Mouse (Mus musculus) CD4-positive, CD25-positive, alpha-beta regulatory T cell, adult 4 months (primary cell): ENCODE results near the gene Zbtb37. TPM values are rescaled to one million over a fixed set of nuclear protein-coding genes. Genes with fewer than 3 reads are reported as not detected.

ENCODE experiments used
- ATAC-seq: one replicate; pipeline ENCODE4 v1.8.0; 2017
- polyA plus RNA-seq, 2 experiments: library from polyadenylated mRNA; unstranded; fragments of 100-300 nt; shearing (Covaris generic); gene quantifications; one replicate each; pipeline ENCODE4 v1.2.1; 2017

The Zbtb37 gene
- 10 to 100 TPM in 1 of 2 experiments, 1 to 10 TPM in 1; 8.3 to 11.0 TPM for polyA plus RNA-seq

DNA sequence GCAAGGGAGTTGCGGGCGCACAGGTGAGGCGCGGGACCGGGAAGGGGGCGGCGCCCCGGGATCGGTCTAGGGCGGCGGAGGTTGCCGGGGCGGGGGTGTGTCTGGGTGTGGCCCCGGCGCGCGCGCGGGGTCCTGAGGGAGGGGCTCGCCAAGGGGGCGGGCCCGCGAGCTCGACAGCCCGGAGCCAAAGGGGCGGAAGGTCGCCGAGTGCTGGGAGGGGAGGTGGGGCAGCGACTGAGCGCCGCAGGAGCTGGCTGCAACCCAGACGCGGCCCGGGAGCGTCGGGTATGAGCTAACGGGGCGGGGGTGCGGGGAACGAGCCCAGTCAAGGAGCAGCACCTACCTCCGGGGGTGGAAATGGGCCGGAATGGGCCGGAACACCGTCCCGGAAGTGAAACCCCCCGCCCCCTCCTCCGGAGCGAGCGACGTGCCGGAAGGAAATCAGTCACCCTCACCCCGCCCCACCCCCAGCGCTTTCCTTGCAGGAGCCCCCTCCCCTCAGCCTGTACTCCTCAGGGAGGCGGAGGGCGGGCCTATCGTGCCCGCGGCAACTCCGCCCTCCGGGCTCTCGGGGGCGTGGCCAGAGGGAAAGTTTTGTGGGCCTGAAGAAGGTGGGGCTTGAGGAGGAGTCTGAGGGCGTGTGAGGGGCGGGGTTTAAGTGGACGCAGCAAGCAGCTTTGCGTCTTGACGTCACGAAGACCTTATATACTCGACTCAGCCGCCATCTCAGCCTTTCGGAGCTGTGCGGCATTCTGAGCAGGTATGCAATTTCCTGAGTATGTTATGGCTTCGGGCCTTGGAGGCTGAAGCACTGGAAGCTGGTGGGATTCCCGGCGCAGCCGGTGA is at the start of gene Zbtb37:
Gene Zbtb37 (minus strand): TSS at position 415 of the 846 bp plus-strand sequence.
- ATAC-seq = peak; percentile 89

DNA sequence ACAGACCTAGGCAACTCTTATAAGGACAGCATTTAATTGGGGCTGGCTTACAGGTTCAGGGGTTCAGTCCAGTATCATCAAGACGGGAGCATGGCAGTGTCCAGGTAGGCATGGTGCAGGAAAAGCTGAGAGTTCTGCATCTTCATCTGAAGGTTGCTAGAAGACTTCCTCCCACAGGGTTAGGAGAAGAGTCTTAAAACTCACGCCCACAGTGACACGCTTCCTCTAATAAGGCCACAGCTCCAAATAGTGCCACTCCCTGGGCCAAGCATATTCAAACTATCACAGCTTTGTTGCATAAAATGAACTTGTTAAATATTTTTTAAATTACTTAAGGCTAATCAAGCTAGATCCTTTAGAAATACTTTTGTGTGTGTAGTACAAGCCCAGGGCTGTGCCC is 42.6 kb upstream of the Zbtb37 start:
- no peak for ATAC-seq

DNA sequence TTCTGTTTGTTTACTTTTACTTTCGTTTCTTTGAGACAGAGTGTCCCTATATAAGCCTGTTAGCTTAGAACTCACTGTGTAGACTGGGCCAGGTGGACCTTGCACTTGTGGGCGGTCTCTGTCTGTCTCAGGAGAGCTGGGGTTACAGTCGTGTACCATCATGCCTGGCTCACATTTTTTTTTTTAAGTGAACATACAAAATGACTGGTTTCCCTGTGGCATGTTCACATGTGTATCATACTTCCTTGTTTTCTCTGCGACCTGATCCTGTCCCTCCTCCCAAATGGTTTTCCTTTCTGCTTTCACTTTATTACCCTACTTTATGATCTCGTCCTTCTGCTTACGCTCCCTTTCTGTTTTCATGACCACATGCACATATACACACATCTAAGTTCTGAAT is 41.6 kb upstream of the Zbtb37 start:
- peak; percentile 33 for ATAC-seq

DNA sequence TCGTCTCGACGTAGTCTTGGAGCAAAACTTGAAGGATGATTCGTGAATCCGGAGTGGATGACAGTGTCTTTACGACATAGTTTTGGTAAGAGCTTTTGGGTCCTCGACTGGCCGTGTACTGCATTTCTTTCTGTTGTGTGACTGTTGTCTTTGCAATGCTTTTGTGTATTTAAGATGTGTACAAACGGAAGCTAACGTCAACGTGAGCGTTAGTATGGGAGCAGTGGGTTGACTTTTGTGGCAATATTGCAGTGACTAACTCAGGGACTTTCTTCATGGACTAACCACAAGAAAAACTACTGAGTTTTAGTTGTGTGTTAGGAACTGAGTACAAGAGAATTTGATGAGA is 36.6 kb upstream of the Zbtb37 start:
- peak; percentile 24 for ATAC-seq

DNA sequence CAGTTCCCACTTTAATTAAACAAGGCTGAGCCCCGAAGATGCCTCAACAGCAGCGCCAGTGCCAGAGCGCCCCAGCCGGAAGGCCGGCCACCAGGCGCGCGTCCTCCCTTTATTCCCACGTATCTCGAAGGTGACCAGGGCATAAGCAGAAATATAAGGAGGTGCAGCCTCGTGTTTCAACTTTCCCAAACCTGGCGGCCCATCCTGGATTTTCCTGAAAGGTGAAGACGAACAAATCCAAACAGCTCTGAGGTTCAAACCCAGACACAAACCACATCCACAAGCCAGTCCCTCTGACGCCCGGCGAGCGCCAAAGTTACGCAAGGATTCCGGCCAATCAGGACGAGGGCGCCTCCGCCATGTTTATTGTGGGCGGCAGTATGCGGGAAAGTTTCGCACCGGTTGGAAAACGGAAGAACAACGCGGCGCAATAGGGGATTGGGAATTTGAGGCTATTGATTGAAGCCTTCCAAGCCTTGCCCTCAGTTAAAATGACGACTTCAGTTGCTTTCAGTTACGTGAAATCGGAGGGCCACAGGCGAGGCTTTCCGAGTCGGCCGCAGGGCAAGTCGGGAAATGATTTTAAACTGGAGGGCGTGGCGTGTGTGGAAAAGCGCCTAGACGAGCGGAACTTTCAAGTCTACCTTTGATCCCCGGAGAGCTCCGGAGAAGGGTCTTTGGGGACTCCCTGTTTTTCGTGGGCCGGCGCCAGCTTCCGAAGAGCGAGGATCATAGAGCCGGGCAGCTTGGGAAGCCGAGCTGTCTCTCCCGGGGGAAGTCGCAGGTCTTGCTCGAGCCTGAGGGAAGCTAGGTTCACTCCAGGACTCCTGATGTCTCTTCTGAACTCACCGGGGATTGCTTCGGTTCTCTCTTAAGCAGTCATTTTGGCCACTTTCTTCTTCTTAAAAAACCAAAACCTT is 36.0 kb upstream of the Zbtb37 start, which contains the start of the genes Dars2 and Cenpl:
Gene Dars2 (minus strand): TSS at position 307 of the 920 bp plus-strand sequence.
Gene Cenpl (plus strand): TSS at position 362 of the 920 bp plus-strand sequence.
- peak; percentile 87 for ATAC-seq

DNA sequence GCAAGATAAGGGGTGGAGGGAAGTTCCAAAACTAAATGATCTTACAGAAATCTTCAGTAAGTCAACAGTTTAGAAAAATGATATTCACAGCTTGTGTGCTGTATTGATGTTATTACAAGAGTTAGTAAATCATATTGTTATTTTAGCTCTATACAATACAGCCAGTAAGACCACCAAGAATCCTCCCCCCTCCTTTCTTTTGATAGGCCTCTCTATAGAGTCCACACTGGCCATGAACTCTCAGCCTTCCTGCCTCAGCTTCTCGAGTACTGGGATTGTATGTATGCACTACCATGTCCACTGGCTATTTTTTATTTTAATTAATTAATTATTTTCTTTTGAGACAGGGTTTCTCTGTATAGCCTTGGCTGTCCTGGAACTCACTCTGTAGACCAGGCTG is 28.7 kb upstream of the Zbtb37 start:
- ATAC-seq = no peak

DNA sequence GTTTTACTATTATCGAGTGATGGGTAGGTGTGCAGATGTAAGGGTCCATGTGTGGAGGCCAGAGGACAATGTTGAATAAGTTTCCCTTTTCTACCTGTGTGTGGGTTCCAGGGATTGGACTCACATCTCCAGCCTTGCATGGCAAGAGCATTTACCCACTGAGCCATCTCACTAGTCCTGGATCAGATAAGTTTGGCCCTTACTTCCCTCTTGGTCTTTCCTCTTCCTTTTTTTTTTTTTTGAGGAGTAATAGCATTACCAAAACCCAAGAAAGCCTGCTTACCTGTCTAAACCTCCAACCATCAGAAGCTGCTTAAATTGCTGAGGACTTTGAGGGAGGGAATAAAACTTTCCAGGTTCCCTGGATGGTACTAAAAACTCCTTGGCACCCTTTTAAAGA is 22.5 kb upstream of the Zbtb37 start:
- ATAC-seq = no peak

DNA sequence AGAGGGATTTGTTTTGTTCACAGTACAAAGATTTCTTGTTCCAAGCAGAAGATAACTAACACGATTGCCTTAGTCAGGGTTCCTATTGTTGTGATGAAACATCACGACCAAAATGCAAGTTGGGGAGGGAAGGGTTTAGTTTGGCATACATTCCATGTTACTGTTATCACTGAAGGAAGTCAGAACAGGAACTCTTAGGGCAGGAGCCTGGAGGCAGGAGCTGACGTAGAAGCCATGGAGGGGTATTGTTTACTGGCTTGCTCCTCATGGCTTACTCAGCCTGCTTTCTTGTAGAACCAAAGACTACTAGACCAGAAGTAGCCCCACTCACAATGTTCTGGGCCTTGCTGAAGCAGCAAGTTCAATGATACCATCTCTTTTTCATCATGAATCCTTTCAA is 12.3 kb upstream of the Zbtb37 start:
- no peak for ATAC-seq

DNA sequence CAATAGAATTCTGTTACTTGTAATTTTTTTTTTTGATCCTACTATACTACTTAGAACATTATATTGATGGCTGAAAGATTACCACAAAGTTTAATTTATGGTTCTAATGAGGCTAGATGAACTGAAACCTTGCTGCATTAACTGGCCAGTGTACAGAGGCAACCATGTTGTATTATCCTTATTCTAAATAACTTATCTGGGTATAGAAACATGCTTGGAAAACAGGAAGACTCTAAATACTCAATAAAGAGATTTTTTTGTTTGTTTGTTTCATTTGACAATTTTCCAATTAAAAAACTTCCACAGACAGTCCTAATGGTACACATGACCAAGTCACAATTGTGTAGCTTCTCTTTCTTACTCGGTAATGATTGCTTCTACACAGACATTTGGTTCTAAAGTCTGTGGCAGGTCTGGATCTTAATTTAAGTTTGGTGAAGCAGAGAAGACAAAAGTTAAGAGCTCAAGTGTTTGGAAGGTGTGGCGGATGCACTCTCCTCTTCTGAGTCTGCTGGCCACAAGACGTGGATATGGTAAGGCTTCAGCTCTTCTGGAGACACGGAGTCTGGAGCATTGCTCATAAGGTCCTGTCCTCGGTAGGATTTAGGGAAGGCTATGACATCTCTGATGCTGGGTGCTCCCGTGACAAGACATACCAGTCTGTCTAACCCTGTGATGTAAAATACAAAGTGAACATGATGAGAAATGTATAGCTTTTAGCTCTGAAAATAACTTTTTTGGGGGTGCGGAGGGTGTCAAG is 6.8 kb upstream of the Zbtb37 start:
- ATAC-seq = no peak

DNA sequence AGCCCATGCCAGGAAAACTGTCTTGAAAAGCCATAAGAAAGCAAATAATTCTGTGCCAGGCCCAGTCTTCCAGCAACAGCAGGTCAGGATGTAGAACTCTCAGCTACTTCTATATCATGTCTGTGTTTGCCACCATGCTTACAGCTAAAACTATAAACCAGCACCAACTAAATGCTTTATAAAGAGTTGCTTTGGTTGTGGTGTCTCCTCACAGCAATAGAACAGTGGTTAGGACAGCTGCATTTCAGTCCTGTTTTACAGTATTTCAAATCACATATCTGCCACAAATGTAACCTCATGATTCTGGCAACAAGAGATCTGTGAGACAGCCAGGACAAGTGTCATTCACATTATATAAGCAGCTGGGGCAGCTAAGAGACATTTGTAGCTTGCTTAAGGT is 6.2 kb upstream of the Zbtb37 start:
- ATAC-seq = no peak

DNA sequence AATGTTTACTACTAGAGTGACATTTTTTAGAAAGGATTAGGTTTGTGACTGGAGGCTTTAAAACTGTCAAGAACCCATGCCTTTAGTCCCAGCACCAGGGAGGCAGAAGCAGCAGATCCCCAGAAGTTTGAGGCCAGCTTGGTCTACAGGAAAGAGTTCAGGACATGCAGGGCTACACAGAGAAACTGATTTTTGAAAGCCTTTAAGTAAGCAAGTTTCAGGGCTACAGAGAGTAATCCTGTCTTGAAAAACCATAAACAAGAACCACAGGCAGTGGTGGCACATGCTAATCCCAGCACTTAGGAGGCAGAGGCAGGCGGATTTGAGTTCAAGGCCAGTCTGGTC is 5.7 kb upstream of the Zbtb37 start:
- ATAC-seq = no peak

DNA sequence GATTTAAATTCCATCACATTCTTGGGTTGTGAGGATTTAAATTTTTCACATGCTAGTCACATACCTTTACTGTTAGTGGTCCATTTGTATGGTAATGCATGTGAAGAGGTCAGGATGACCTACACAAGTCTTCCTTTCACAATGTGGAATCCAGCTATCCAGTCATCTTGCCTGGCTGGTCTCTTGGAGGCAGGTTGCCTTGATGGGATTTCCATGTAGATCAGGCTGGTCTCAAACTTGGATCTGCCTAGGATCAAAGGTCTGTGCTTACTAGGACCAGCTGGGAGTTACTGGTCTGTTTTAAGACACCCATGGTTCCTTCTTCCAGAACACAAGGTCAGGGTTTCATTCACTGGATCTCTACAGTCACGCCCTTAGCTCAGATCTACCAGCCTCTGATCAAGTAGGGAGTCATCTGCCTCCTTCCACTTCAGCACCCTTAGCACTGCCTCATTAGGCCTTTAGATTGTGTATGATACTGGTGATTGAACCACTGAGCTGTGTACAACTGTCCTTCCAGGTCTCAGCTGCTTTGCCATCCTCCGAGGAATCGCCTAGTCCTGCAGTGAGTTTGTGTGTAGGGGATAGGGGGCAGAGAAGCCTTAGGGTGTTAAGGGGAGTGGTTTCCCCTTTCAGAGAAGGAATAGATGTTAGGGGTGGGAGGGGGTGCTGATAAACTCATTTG is 5.2 kb upstream of the Zbtb37 start:
- ATAC-seq = no peak

DNA sequence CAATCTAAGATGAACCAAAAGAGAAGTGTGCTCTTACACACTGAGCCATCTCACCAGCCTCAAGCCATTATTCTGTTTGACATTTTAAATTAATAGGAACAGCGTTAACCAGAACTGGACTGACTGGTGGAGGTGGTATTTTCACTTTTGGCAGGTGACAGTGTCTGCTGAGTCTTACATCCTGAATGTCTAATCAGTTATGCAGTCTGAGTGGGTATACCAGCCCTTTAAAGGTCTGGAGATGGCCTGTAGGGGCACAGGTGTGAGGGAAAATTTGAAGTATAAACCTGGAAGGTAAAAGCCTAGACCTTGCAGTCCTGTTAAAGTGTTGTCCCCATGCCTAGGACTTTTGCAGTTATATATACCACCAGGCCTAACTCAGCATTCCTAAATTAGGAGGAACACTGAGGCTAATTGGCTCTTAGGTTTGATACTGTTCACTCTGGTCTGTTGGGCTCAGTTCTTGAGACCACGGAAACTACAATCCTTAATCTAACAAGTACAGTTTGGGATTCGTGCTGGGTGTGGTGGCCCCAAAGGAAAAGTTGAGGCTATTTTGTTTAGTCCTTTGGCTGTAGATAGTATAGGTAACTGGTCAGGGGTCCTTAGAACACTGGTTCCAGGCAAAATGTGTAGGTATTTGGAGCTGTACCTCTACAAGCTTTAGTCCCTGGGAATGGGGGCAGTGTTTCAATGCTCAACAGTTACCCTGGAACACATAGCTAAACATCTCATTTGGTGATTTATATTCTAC is 4.5 kb upstream of the Zbtb37 start:
- no peak for ATAC-seq

DNA sequence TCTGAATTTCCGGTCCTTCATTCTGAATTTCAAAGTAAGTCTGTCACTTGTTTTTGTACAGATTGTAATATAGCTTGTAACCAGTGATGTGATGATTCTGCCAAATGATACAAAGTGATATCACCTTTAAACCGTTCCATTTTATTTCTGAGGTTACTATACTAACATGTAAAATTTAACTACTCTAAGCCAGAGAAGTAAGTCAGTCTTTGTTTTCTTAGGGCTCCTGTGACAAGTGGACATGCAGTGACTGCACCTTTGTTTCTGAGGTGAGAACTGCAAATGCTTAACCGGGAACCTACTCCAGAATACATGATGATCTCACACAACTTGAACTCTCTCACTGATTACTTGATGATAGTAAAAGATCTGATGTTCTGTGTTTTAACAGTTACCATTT is 3.4 kb upstream of the Zbtb37 start:
- ATAC-seq = no peak

DNA sequence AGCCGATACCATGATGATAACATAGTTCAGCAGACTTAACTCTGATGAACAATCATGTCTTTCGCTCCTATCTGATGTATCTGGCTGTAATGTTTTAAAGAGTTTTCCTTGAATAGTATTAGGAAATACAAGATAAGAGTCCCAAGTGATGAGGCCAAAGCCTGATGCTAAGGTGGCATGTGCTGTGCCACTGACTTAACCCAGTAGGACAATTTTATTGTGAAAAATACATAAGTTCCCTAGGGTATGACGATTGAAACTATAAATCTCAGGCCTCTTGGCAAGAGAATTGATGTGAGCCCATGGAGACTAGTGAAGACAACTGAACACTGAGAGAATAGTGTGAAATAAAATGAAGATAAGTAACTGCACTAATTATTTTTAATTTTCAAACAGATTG is 3.0 kb upstream of the Zbtb37 start:
- no peak for ATAC-seq

DNA sequence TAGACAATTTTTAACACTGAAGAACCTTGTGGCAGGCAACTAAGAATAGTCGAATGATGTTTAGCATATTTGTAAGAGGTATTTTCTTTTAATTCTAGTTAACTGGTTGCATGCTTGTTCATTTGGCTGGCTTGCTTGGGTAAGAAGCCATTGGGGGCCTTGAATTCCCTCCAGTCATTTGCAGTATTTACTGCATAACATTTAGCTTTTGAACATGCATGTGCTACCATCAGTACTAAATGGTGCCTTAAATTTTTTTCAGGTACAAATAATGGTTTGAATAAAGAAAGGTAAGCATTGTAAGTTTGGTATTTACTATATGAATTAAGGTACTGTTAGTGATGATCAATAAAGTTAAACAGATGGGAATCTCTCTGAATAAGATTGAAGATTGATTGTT is 2.4 kb upstream of the Zbtb37 start:
- ATAC-seq = no peak

DNA sequence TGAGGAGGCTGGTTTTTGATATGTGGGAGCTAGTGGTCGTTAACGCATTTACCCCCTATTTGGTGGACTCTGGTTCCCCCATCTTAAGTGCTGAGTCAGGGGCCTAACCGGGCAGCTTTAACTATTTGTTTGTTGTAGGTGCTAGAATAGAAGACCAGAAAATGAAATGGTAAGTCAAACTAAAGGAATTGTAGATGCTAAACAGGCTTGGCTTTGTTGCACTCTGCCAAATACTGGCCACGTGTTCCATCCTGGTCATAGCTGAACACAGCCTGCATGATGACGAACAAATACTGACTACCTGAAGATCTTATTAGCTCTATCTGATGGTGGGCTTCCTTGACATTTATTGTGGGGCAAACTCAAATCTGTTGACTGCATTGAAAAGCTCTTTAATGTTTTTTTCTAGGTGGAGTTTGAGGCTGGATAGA is 1.8 kb upstream of the Zbtb37 start:
- ATAC-seq = no peak

DNA sequence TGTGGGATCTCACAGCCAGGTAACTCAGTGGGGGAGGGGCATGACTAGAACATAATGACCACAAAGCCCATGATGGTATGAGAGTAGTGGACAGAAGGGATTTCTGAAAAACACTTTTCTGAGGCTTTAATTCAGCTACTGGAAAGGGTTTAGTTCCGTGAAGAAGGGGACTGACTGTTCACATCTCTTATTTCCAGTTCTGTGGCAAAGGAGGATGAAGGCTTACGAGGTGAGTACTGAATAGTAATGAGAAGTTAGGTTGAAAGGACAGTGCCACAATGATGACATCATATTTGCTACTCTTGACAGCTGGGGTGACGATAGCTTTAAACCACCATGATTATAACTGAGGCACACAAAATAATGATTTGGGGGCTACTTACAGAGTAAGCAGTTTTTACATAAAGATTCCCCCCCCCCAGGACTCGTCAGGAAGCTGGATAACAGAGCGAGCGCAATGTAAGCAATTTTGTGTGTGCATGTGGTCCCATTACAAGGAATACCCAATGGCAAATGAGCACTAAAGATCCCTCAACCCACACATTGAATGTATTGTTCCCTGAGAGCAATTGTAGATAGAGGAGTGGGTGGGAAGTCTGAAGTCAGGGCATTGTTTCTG is 1.2 kb upstream of the Zbtb37 start:
- peak; percentile 6 for ATAC-seq

DNA sequence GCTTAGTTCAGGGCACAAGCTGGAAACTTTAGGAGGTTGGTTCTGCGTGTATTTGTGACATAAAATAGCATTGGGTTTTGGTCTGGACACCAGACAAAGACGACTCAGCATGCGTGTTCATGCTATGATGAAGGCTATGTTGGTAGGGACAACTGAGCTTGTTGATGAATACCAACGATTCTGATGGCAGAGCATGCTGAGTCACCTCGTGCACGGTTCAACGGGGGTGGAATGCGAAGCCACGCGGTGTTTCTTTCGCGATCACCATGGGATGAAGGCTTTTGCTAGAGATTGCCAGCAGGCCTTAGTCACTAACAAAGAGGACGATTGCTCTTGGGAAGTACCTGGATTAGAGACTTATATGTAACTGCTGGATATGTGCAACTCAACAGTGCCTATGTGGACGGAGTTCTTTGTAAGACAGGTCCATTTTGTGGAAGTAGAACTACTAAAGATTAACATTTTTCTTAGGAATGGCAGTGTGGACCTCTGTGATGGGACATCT is 684 bp upstream of the Zbtb37 start:
- peak; percentile 21 for ATAC-seq

DNA sequence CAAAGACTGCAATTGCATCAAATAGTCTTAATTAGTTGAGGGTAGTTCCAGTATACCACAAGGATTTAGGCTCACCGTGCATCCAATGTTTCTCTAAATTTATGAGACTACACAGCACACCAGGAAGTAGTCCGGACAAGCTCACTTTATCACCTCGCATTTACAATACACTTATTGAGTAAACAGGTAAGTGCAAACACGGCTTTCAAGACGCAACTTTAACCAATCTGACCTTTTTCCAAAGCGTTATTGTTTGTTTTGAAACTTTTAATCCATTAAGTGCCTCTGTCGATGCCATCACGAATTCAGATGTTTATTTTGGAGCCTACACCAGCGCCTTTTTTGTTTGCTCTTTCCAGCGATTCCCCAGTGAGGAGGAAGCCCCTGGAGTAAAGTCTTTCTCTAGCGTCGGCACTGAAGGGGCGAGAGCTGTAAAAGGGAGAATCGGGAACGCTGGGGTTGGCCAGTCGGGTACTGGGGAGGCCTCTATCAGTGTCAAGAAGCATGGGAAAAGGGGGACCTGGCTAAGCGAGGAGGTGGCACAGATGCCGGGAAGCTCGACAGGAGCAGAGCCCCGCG is 704 bp downstream of the Zbtb37 start:
- ATAC-seq = peak; percentile 0
